Mouse (Mus musculus) testis, adult 2 months (tissue): ENCODE data around the gene Rnf115.

Experiments used
- CTCF ChIP-seq: fragments of 200-500 bp; IDR thresholded peaks from 2 replicates; pipeline ENCODE4 v1.5.1; 2012; ENCODE audit warnings: low read depth, mild to moderate bottlenecking, inconsistent platforms, low read length, moderate library complexity; ENCODE audit not compliant: control insufficient read depth, insufficient read depth, insufficient replicate concordance
- POLR2A ChIP-seq: fragments of 200-500 bp; IDR thresholded peaks from 2 replicates; pipeline ENCODE4 v1.6.1; 2012; ENCODE audit warnings: low read depth, mild to moderate bottlenecking, inconsistent platforms, low read length, moderate library complexity; ENCODE audit not compliant: control insufficient read depth

- TF ChIP-seq POLR2A (no peak), CTCF (peak; percentile 37; the same call in 1 of the 2 replicates)
These were observed 22.7 kb upstream of the Rnf115 start for GRCm38 (mm10) chr3:96704778-96705177.
